Mouse (Mus musculus): ENCODE results near the gene Sfrp2.

GRCm38 (mm10) chr3:83763551-83764548 lies 2.3 kb upstream of the Sfrp2 start:
- TF ChIP-seq CTCF (IDR thresholded peaks at IDR 0.05; ENCODE audit: control insufficient read depth, insufficient read depth, low read length) (peak; percentile 38; the same call in 1 of the 2 replicates), POLR2A (IDR thresholded peaks at IDR 0.05; ENCODE audit: borderline replicate concordance, control insufficient read depth, low read depth, low read length) (no peak)

All from bone marrow, adult 2 months (tissue).